Mouse (Mus musculus): Measurements from ENCODE around the gene Fat3. TPM values are rescaled to one million over a fixed set of nuclear protein-coding genes. Genes with fewer than 3 reads are reported as not detected.

Fat3 gene
- polyA plus RNA-seq, 1 experiment from 2014 or later = 9.1 TPM

DNA sequence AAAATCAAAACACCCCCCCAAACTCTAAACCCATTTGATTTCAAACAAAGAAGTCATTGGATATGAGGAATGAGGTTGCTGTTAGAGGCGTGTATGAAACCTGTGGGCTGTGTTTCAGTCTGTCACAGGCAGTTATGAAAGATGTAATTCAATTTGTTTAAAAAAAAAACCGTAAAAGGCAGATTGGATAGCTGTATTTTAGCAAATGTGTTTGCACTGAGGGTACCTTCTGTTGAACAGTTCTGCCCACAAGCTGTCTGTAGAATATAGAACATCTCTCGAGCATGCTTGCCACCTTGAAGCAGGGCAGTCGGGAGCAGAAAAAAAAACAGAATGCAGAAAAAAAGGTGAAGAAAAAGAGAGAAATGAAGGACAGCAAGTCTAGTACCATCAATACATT, 472.0 kb downstream of the Fat3 start:
- ATAC-seq (ENCODE audit: low FRiP score, low read depth) = no peak
- no peaks in the 10 kb centered on the region for H3K27me3 ChIP-seq
- H3K27ac ChIP-seq (replicated peaks) = no peak overlapping the region
- H3K9me3 ChIP-seq = no peaks in the 10 kb centered on the region
- no peak overlapping the region for H3K4me2 ChIP-seq
- peaks cover 6% of the 10 kb centered on the region; the same call in 1 of the 2 replicates for H3K4me1 ChIP-seq (replicated peaks)
- H3K9ac ChIP-seq = no peak overlapping the region
- H3K4me3 ChIP-seq = no peak overlapping the region
- 68% methylated on average over 4 of the region's 4 CpGs for WGBS
- no peaks in the 10 kb centered on the region for H3K36me3 ChIP-seq

DNA sequence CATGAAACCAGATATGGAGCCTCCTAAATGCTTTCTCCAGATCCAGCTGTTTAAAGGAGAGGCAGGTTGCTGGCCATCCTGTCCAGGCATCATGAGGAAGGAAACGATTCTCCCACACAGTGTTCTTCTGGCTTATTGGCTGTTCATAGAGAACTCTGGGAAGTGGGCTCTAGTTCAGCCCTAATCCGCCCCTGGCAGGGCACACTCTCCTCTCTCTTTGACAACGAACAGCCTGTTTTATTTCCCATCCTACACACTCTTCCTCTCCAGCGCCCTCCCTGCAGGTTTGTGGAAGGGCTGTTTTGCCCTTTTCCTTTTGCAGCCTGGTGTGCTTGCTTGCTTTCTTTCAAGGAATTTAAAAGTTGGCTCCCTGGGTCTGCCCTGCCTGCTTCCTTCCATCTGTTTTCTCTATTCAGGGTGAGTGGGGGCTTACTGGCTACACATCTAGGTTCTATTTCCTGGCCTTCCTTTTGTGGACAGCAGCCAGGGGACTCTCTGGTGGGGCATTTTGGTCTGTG, 472.6 kb downstream of the Fat3 start:
- Histone ChIP-seq H3K36me3 (no peaks in the 10 kb centered on the region), H3K4me1 (replicated peaks) (peaks cover 6% of the 10 kb centered on the region; the same call in 1 of the 2 replicates), H3K4me3 (no peak overlapping the region), H3K27ac (replicated peaks) (0 out of 2 replicates have a peak overlapping the region, but pooled peaks have one; percentile 8), H3K9me3 (no peaks in the 10 kb centered on the region), H3K4me2 (no peak overlapping the region), H3K27me3 (no peaks in the 10 kb centered on the region), H3K9ac (no peak overlapping the region)
- 42% methylated on average over 4 of the region's 4 CpGs for WGBS
- 0 out of 2 replicates have a peak, but pooled peaks have one; percentile 50 for ATAC-seq (ENCODE audit: low FRiP score, low read depth)

DNA sequence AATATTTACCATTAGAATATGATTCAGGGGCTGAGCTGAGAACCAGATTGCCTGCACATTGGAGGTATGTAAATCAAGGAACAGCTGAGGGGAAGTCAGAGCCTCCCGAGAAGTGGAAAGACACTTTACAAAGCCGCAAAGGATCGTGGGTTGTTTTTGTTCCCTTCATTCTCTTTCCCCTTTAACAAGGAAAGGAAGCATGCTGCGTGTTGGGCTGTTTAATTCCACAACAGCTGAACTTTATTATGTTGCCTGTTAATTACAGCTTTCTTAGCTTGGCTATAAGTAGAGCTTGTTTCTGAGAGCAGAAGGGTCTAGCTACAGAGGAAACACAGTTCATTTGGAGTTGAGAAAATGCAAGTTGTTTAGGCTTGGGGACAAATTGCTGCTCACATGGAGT, 475.0 kb downstream of the Fat3 start:
- ATAC-seq (ENCODE audit: low FRiP score, low read depth) = no peak
- 71% methylated on average over 4 of the region's 4 CpGs for WGBS

DNA sequence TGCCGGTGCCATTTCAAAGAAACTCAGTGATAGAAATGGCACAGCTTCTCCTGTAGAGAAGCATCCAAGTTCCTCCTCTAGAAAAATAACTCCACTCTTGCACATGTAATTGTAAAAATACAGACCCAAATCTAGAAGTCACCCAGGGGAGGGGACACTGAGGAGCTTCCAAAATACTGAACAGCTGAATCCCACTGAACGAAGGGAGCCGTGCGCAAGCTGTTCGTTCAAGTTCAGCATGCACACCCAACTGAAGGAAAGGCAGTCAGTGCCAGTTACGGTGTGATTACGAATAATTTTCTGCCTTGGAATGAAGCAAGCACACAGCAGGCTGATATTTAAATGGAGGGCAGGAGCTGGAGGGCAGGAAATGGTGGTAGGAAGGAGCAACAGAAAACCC, 476.4 kb downstream of the Fat3 start:
- H3K9me3 ChIP-seq = no peaks in the 10 kb centered on the region
- no peak overlapping the region for H3K27ac ChIP-seq (replicated peaks)
- H3K4me3 ChIP-seq = no peak overlapping the region
- no peak for ATAC-seq (ENCODE audit: low FRiP score, low read depth)
- no peak overlapping the region for H3K9ac ChIP-seq
- WGBS = 78% methylated on average over 7 of the region's 7 CpGs
- H3K27me3 ChIP-seq = no peaks in the 10 kb centered on the region
- no peak overlapping the region for H3K4me2 ChIP-seq
- H3K36me3 ChIP-seq = no peaks in the 10 kb centered on the region
- peaks cover 6% of the 10 kb centered on the region; the same call in 1 of the 2 replicates for H3K4me1 ChIP-seq (replicated peaks)

More for the DNA sequence above, 475.0 kb downstream of the Fat3 start:
- no peak overlapping the region for H3K27ac ChIP-seq (replicated peaks)
- no peaks in the 10 kb centered on the region for H3K27me3 ChIP-seq
- no peak overlapping the region for H3K9ac ChIP-seq
- H3K4me3 ChIP-seq = no peak overlapping the region
- H3K4me1 ChIP-seq (replicated peaks) = peaks cover 6% of the 10 kb centered on the region; the same call in 1 of the 2 replicates
- H3K9me3 ChIP-seq = no peaks in the 10 kb centered on the region
- no peak overlapping the region for H3K4me2 ChIP-seq
- no peaks in the 10 kb centered on the region for H3K36me3 ChIP-seq

DNA sequence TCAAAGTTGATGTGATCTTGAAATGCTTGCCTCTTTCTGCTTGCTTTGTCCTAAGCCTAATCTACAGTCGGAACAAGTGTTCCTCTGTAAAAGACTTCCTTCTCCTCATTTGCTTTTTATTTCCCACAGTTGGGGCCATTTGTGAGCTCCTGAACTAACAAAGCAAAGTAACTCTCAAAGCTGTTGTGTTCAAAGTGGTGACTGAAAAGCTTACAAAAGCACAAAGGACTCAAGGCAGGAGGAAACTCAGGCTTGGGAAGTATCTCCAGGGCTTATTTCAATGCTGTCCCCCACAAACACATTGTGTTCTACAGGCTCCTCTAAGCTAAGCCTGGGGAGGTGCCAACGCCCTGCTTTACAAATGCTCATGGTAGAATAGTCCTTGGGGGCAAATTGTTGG, 487.0 kb downstream of the Fat3 start:
- Histone ChIP-seq H3K36me3 (no peaks in the 10 kb centered on the region), H3K9ac (no peak overlapping the region), H3K27me3 (no peaks in the 10 kb centered on the region), H3K9me3 (no peaks in the 10 kb centered on the region), H3K4me3 (no peak overlapping the region), H3K4me2 (no peak overlapping the region), H3K27ac (replicated peaks) (no peak overlapping the region), H3K4me1 (replicated peaks) (no peaks in the 10 kb centered on the region)
- 24% methylated on average over 2 of the region's 2 CpGs for WGBS
- ATAC-seq (ENCODE audit: low FRiP score, low read depth) = peak; percentile 48; the same call in 1 of the 2 replicates

DNA sequence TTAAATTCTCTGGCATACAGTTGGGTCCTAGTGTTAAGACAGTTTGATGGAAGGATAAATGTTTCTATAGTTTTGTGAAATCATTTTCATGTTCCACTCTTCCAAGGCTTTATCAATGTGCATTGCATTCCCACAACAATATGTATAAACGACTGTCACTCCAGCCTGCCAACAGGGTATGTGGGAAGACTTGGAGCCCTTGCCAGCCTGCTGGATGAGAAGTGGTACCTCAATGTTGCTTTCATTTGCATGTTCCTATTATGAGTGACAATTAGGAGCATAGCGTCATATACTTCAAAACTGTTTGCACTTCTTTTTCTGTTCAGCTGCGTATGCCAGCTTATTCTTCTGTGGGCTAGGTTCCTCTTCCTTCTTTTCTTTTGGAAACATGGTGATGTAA, 489.7 kb downstream of the Fat3 start:
- no peaks in the 10 kb centered on the region for H3K36me3 ChIP-seq
- no peaks in the 10 kb centered on the region for H3K9me3 ChIP-seq
- H3K4me3 ChIP-seq = no peak overlapping the region
- no peaks in the 10 kb centered on the region for H3K27me3 ChIP-seq
- H3K27ac ChIP-seq (replicated peaks) = no peak overlapping the region
- no peak overlapping the region for H3K4me2 ChIP-seq
- ATAC-seq (ENCODE audit: low FRiP score, low read depth) = no peak
- WGBS = 91% methylated on average over 3 of the region's 3 CpGs
- H3K4me1 ChIP-seq (replicated peaks) = no peaks in the 10 kb centered on the region
- H3K9ac ChIP-seq = no peak overlapping the region

DNA sequence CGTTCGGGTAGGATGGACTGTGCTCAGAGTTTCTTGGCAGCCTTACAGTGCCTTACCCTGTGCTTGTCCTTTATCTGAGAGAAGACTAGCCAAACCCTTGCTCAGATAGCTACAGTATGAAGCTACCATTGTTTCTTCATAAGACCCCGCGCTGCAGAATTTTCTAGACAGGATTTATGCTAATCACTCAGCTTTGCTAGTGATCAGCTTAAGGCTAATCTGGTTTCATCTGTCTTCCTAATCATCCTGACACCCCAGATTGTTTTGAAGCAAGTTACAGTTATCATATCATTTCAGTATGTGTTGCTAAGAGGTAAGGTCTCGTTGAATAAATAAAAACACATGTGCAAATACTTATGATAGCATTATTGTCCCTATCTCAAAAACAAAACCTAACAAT, 493.6 kb downstream of the Fat3 start:
- Histone ChIP-seq H3K4me2 (no peak overlapping the region), H3K27me3 (no peaks in the 10 kb centered on the region), H3K4me3 (no peak overlapping the region), H3K9me3 (no peaks in the 10 kb centered on the region), H3K4me1 (replicated peaks) (no peaks in the 10 kb centered on the region), H3K9ac (no peak overlapping the region), H3K36me3 (no peaks in the 10 kb centered on the region), H3K27ac (replicated peaks) (no peak overlapping the region)
- WGBS = 91% methylated on average over 5 of the region's 5 CpGs
- no peak for ATAC-seq (ENCODE audit: low FRiP score, low read depth)

DNA sequence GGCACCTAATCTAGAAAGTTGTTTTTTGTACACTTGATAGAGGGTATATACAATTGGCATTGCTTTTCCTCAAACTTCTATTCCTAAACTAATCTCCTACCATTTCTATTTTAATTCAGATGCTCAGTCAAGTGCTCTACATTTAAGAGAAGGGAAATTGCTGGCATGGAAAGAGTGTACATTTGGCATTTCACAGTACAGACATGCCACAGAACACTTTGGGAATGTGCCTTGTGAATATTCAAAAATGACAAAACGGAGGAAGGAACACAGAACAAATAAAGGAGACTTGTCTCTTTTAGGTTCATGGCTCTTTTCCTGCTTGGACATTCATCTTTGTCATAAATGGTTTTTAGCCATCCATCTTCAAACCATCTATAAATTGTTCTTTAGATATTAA, 498.1 kb downstream of the Fat3 start:
- Histone ChIP-seq H3K9me3 (no peaks in the 10 kb centered on the region), H3K36me3 (peaks cover 13% of the 10 kb centered on the region), H3K27ac (replicated peaks) (no peak overlapping the region), H3K4me2 (no peak overlapping the region), H3K4me1 (replicated peaks) (no peaks in the 10 kb centered on the region), H3K9ac (no peak overlapping the region), H3K4me3 (no peak overlapping the region), H3K27me3 (no peaks in the 10 kb centered on the region)
- WGBS = 80% methylated on average over 1 of the region's 1 CpGs
- no peak for ATAC-seq (ENCODE audit: low FRiP score, low read depth)

DNA sequence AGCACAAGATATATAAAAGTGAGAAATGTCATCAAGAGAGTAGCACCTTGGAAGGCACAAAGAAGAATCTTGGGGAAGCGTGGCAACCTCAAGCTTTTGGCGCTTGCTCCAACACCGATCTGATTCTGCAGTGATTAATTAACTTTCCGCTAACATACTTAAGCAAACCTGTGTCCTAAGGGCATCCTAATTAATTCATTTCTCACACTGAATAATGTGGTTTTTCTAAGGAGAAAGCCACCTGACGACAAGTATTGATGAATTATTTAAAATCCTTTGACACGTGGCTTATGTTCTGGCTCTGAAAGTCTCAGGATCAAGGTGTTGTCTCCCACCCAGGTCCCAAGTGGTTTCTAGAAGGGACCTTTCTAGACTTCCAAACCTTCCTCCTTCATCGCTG, 506.3 kb downstream of the Fat3 start:
- peaks cover 19% of the 10 kb centered on the region; the same call in 1 of the 2 replicates for H3K4me1 ChIP-seq (replicated peaks)
- 42% methylated on average over 7 of the region's 7 CpGs for WGBS
- no peak overlapping the region for H3K9ac ChIP-seq
- H3K27me3 ChIP-seq = no peaks in the 10 kb centered on the region
- ATAC-seq (ENCODE audit: low FRiP score, low read depth) = no peak
- H3K36me3 ChIP-seq = peaks cover 32% of the 10 kb centered on the region
- H3K4me3 ChIP-seq = no peak overlapping the region
- H3K27ac ChIP-seq (replicated peaks) = peak overlapping the region; percentile 38; the same call in 1 of the 2 replicates
- H3K4me2 ChIP-seq = no peak overlapping the region
- H3K9me3 ChIP-seq = no peaks in the 10 kb centered on the region

DNA sequence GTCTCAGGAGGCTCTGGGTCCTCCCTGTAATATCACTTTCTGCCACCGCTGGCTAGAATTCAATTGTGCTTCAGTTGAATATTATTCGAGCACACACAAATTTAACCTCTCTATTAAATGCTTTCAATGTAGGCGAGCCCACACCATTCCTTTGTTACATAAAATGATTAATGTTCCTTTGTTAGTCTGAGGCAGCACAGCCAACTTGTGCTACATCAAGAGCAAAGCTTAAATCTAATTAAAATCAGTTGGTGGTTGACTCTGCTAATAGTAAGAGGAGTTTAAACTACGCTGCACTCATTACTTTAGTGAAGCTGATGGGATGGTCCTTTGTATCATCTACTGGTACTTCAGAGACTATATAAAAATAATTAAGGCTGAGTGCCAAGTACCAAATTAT, 506.9 kb downstream of the Fat3 start:
- Histone ChIP-seq H3K27me3 (no peaks in the 10 kb centered on the region), H3K9me3 (no peaks in the 10 kb centered on the region), H3K36me3 (peaks cover 30% of the 10 kb centered on the region), H3K27ac (replicated peaks) (peak overlapping the region; percentile 2; the same call in 1 of the 2 replicates), H3K4me3 (no peak overlapping the region), H3K4me2 (no peak overlapping the region), H3K9ac (no peak overlapping the region), H3K4me1 (replicated peaks) (peaks cover 19% of the 10 kb centered on the region; the same call in 1 of the 2 replicates)
- peak; percentile 31; the same call in 1 of the 2 replicates for ATAC-seq (ENCODE audit: low FRiP score, low read depth)
- 51% methylated on average over 4 of the region's 4 CpGs for WGBS

DNA sequence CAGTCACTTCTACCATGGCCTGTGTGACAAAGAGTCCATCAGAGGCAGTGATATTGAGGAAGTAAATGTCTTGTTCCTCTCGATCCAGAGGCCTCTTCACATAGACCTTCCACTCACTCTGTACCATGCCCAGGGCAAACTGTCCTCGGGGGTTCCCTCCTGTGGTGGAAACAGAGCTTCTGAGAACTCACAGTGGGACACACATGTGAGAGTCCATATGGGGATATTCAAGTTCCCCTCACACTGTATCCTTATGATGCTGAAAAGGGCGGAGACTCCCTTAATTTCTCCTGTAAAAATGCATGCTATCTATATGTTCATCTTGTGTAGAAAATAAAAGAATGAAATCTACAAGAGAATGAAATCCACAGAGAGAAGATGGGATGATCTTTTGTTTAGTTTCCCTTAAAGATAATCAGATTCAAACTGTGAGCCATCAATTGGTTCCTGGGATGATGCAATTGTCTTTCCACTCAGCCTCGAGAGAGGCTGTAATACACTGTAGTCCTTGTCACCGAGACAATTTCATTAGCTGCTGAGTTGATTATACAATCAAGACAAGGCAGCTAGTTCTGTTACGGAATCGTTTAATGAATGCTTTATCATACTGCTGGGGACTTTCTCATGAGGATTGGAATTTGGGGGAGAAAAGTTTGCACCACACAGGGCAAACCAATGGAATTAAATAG, 508.8 kb downstream of the Fat3 start:
- Histone ChIP-seq H3K9ac (no peak overlapping the region), H3K27me3 (no peaks in the 10 kb centered on the region), H3K9me3 (no peaks in the 10 kb centered on the region), H3K27ac (replicated peaks) (no peak overlapping the region), H3K36me3 (peaks cover 18% of the 10 kb centered on the region), H3K4me3 (no peak overlapping the region), H3K4me2 (no peak overlapping the region), H3K4me1 (replicated peaks) (peaks cover 19% of the 10 kb centered on the region; the same call in 1 of the 2 replicates)
- 49% methylated on average over 7 of the region's 7 CpGs for WGBS
- peak; percentile 49; the same call in 1 of the 2 replicates for ATAC-seq (ENCODE audit: low FRiP score, low read depth)

DNA sequence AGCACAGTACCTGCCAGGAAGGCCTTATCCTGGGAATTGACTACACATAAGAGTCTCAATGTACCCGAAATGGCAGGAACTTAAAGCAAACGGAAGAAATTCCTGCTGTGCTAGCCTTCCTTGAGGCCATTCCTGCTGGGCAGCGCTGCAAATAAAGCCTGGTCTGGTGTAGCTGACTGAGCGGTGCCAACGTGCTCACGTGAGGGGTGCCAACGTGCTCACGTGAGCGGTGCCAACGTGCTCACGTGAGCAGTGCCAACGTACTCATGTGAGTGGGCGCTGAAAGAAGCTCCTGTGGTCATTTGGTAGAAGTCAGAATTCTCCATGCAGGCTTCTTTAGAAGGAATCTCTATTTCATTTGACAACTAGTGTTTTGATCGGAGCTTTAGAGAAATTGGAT, 522.8 kb downstream of the Fat3 start:
- Histone ChIP-seq H3K27ac (replicated peaks) (no peak overlapping the region), H3K36me3 (no peaks in the 10 kb centered on the region), H3K9ac (no peak overlapping the region), H3K4me1 (replicated peaks) (peaks cover 11% of the 10 kb centered on the region), H3K4me2 (no peak overlapping the region), H3K27me3 (no peaks in the 10 kb centered on the region), H3K9me3 (no peaks in the 10 kb centered on the region), H3K4me3 (no peak overlapping the region)
- 65% methylated on average over 14 of the region's 14 CpGs for WGBS
- ATAC-seq (ENCODE audit: low FRiP score, low read depth) = 0 out of 2 replicates have a peak, but pooled peaks have one; percentile 47

Data from hindbrain, embryonic 15.5 days (tissue).